Mouse (Mus musculus) limb, embryonic 11.5 days (tissue): Measurements from ENCODE around the gene Gm7030. TPM values are rescaled to one million over a fixed set of nuclear protein-coding genes. Genes with fewer than 3 reads are reported as not detected.
"Not testable (repeated sequence)": the region's sequence is repeated elsewhere in the genome, so short reads cannot be mapped to it uniquely, and the experiment has no call there.

Source experiments
- ATAC-seq: fragments of 200-750 bp; cut with Nextera tagmentation; 2 replicates; pipeline ENCODE4 v1.8.0; 2017; ENCODE audit warnings: low read depth; ENCODE audit not compliant: insufficient number of reproducible peaks, low FRiP score, low TSS enrichment
- DNase-seq: peaks from one replicate; pipeline ENCODE4 v3.0.0-alpha.2; 2015; ENCODE audit warnings: low spot score
- H3K27ac ChIP-seq: fragments of 300-500 bp; sonication (generic); replicated peaks from 2 replicates; pipeline ENCODE4 v1.5.1; 2014; ENCODE audit warnings: low read depth, mild to moderate bottlenecking, low read length
- H3K27me3 ChIP-seq: fragments of 300-500 bp; sonication (generic); 2 replicates; pipeline ENCODE4 v1.6.1; 2014; ENCODE audit warnings: mild to moderate bottlenecking, low read length, mixed read lengths; ENCODE audit not compliant: control insufficient read depth, insufficient read depth
- H3K36me3 ChIP-seq: fragments of 300-500 bp; sonication (generic); 2 replicates; pipeline ENCODE4 v1.6.1; 2014; ENCODE audit warnings: mild to moderate bottlenecking, low read length, moderate library complexity, mixed read lengths; ENCODE audit not compliant: control insufficient read depth, insufficient read depth
- H3K4me1 ChIP-seq: fragments of 300-500 bp; sonication (generic); 2 replicates; pipeline ENCODE4 v1.6.1; 2014; ENCODE audit warnings: low read length, mixed read lengths; ENCODE audit not compliant: control insufficient read depth, insufficient read depth
- H3K4me2 ChIP-seq: fragments of 300-500 bp; sonication (generic); 2 replicates; pipeline ENCODE4 v1.6.1; 2014; ENCODE audit warnings: low read depth, mild to moderate bottlenecking, moderate library complexity; ENCODE audit not compliant: severe bottlenecking
- H3K4me3 ChIP-seq: fragments of 300-500 bp; sonication (generic); 2 replicates; pipeline ENCODE4 v1.5.1; 2014; ENCODE audit warnings: low read depth, low read length
- H3K9ac ChIP-seq: fragments of 300-500 bp; sonication (generic); 2 replicates; pipeline ENCODE4 v1.6.1; 2014; ENCODE audit warnings: mild to moderate bottlenecking, low read length
- H3K9me3 ChIP-seq: fragments of 300-500 bp; sonication (generic); 2 replicates; pipeline ENCODE4 v1.6.1; 2016; ENCODE audit warnings: low read length; ENCODE audit not compliant: control insufficient read depth
- WGBS: fragments of 180-500 bp; shearing (Covaris S2); extraction: QIAGEN DNeasy Blood & Tissue Kit; methylation state at CpG from one replicate; pipeline ENCODE4 v1.1.7; 2014; 5-methylcytosine and 5-hydroxymethylcytosine counted together
- polyA plus RNA-seq: library from polyadenylated mRNA; unstranded; fragments of >200 nt; fragmentation: Nextera tagmentation; extraction: Ambion mirVana; gene quantifications from 2 replicates; pipeline ENCODE4 v1.2.1, GENCODE M21; 2014

Gene Gm7030
- polyA plus RNA-seq, 1 experiment from 2014 or later: not detected

DNA sequence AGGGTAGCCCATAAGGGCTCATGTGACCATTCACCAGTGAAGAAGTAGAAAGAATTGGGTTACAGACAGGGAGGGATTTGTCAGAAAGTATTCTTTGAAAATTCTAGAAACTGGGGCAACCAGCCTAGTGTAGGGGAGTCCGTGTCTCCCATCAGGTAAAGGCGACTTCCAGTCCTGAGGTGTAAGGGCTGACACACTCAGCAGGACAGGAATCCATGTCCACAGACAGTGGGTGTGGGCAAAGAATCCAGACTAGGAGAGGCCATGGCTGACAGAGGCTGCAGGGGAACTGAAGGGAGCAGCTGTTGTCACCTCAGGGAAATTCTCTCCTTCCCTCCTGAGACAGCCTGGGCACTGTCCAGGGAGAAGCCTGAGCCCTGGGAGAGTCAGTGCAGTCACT is 37.7 kb upstream of the Gm7030 start:
- not testable (repeated sequence) for H3K4me2 ChIP-seq, H3K4me3 ChIP-seq, H3K36me3 ChIP-seq, H3K9ac ChIP-seq, H3K9me3 ChIP-seq, H3K27ac ChIP-seq, ATAC-seq, H3K4me1 ChIP-seq, DNase-seq
- 16% methylated on average over 2 of the region's 2 CpGs for WGBS
- H3K27me3 ChIP-seq: peaks cover 55% of the 10 kb centered on the region

DNA sequence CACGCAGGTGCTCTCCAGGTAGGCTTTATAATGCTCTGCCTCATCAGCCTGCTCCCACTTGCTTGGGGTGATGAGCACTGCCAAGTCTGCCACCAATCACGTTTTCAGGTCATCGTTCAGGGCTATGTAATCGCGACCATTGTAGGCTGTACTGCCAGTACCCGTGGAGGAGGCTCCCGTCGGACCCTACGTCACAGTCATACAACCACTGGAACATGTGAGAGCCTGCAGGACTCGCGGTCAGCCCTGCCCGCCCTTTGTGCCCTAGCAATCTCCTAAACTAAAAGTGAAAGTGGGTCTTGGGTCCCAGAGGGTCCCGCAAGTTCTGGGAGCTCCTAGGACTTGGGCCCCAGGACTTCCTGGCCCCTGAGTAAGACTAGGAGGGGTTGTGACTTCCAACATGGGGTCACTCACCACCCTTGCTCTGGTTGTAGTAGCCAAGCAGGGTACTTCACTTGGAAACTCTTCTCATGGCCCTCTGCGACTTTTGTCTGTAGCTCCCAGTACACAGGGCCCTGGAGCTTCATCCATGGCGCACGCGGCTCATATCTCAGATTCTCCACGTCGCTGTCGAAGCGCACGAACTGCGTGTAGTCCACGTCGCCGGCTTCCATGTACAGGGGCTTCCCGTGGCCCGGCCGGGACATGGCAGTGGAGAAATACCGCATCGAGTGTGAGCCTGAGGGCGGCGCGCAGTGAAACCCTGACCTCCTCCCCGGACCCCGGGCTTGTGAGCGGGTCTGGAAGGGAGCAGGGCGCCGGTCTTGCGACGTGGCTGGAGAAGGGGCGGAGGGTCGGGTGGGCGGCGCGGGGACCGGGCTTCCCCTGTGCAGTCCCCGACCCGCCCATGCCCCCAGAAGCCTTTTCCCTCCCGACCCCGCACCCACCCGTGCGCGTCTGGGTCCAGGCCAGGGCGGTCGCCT is 32.2 kb upstream of the Gm7030 start:
- Histone ChIP-seq H3K9me3 (no peaks in the 10 kb centered on the region), H3K4me2 (peak overlapping the region; percentile 31; the same call in 1 of the 2 replicates), H3K9ac (no peak overlapping the region), H3K4me1 (no peaks in the 10 kb centered on the region), H3K27ac (no peak overlapping the region), H3K4me3 (no peak overlapping the region), H3K27me3 (peaks cover 51% of the 10 kb centered on the region), H3K36me3 (no peaks in the 10 kb centered on the region)
- DNase-seq (peak; percentile 41), ATAC-seq (no peak)
- 3% methylated on average over 48 of the region's 56 CpGs for WGBS

DNA sequence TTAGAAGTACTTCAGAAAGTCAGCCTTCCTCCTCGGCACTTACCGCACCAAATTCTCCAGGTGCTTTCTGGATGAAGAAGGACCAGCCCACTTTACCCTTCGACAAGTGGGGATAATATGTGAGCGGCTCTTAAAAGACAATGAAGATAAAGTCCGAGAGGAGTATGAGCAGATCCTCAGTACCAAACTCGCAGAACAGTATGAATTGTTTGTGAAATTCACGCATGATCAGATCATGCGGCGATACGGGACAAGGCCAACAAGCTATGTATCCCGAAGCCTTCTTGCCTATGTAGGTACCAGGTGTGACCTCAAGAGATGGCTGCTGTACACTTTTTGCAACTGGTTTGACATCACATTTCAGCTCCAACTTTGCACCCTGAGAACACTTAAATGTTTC is 29.0 kb upstream of the Gm7030 start:
- WGBS: 14% methylated on average over 11 of the region's 11 CpGs
- H3K4me3 ChIP-seq: not testable (repeated sequence)

DNA sequence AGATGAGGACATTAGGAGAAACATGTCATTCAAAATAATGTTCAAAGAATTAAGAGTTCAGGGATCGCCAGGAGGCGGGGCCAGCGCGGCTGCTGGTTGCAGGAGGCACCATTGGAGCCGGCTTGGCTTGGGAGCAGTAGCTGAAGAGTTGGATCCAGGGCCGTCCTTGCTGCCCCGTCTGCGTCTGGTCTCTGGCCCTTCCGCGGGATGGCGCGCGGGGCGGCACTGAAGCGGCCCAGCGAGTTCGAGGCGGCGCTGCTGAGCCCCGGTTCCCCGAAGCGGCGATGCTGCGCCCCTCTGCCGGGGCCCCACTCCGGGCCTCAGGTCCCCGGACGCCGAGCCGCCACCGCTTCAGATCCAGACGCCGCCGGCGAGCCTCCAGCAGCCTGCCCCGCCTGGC is 28.6 kb upstream of the Gm7030 start:
- under 1% methylated on average over 36 of the region's 36 CpGs for WGBS
- not testable (repeated sequence) for H3K36me3 ChIP-seq, ATAC-seq, H3K27ac ChIP-seq, H3K9ac ChIP-seq, H3K9me3 ChIP-seq, H3K4me1 ChIP-seq
- peaks cover 43% of the 10 kb centered on the region for H3K27me3 ChIP-seq
- DNase-seq: peak; percentile 35
- peak overlapping the region; percentile 20; the same call in 1 of the 2 replicates for H3K4me3 ChIP-seq
- peak overlapping the region; percentile 48 for H3K4me2 ChIP-seq

More for the DNA sequence above, 29.0 kb upstream of the Gm7030 start:
- not testable (repeated sequence) for H3K27ac ChIP-seq, DNase-seq, H3K9ac ChIP-seq, ATAC-seq, H3K9me3 ChIP-seq, H3K4me1 ChIP-seq, H3K4me2 ChIP-seq, H3K36me3 ChIP-seq
- H3K27me3 ChIP-seq: peaks cover 43% of the 10 kb centered on the region

DNA sequence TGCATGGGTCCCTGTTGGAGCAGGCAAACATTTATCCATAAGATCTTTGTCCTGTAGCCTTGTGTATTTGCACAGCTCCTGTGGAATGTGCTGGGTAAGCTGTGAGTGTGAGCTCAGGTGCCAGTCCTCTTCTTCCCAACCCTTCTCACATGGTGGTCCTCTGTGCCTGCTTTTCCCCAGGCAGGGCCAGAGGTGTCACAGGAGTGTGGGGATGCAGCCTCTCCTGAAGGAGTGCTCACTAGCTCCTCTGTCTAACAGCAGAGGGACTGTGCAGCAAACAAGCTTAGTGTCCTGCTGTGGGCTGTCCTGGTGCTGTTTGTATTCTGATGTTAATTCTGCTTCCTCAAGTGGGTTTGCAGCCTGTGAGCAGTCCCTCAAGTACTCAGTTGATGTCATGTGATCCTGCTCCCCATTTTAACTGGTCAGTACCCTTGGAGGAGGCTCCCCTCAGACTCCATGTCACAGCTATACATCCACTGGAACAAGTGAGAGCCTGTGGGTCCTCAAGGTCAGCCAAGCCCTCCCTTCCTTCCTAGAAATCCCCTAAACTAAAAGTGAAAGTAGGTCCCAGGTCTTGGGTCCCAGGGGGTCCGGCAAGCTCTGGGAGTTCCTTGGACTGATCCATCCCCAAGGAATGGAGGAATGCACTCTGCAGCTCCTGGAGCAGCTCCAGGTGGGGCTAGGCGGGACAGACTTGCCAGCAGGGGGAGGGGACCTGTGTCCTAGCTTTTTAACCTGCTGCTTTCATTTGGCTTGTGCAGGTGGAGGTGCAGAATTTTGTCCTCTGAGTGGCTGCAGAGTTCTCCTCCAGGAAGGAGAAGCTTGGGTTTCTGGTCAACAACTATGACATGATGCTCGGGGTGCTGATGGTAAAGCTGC is 25.3 kb upstream of the Gm7030 start:
- no peaks in the 10 kb centered on the region for H3K9me3 ChIP-seq
- no peaks in the 10 kb centered on the region for H3K4me1 ChIP-seq
- no peaks in the 10 kb centered on the region for H3K36me3 ChIP-seq
- H3K27ac ChIP-seq: no peak overlapping the region
- no peak overlapping the region for H3K9ac ChIP-seq
- no peak for DNase-seq
- peaks cover 29% of the 10 kb centered on the region for H3K27me3 ChIP-seq
- WGBS: 26% methylated on average over 3 of the region's 3 CpGs
- ATAC-seq: no peak
- H3K4me3 ChIP-seq: no peak overlapping the region
- no peak overlapping the region; the same call in 1 of the 2 replicates for H3K4me2 ChIP-seq

DNA sequence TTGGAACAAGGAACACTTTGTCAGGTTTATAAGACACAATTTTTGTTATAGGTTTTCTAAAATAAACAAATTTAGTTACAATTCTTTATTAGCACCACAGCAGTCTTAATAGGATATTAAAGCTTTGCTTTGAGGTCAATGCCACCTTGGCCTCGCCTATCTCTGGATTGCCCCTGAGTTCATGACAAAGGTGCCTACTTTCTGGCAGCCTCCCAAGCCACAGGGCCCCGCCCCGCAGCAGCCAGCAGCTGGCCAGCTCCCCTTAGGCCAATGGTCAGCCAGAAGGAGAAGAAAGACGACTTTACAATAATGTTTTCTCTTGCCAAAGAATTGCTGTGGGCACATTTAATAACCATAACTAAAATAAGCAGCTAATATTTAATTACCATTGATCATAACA is 22.0 kb upstream of the Gm7030 start:
- H3K27me3 ChIP-seq: peaks cover 25% of the 10 kb centered on the region
- H3K4me2 ChIP-seq, H3K9ac ChIP-seq, H3K4me1 ChIP-seq, H3K36me3 ChIP-seq, ATAC-seq, DNase-seq, H3K4me3 ChIP-seq, H3K27ac ChIP-seq, H3K9me3 ChIP-seq: not testable (repeated sequence)
- 52% methylated on average over 4 of the region's 4 CpGs for WGBS

DNA sequence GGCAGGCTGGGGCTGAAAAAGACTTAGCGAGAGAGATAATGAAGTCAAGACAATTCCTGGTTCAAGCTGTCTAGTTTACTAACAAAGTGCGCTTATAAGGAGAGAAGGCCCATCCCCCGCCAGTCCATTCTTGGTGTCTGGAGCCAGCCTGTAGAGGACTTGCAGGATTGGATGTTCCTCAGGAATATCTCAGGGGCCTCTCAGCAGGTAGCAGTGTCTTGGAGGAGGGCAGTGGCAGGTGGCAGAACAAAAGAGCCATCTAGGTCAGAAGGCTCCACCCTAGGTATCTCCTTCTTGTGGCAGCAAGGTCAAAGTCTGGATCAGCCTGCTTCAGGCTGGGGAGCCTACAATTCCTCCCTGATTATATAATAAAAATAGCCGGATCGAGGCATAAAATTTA is 19.2 kb upstream of the Gm7030 start:
- H3K27me3 ChIP-seq: peaks cover 33% of the 10 kb centered on the region
- DNase-seq, H3K9me3 ChIP-seq, H3K27ac ChIP-seq, H3K9ac ChIP-seq, ATAC-seq, H3K4me3 ChIP-seq, H3K36me3 ChIP-seq, H3K4me2 ChIP-seq, H3K4me1 ChIP-seq: not testable (repeated sequence)
- WGBS: 75% methylated on average over 5 of the region's 5 CpGs

DNA sequence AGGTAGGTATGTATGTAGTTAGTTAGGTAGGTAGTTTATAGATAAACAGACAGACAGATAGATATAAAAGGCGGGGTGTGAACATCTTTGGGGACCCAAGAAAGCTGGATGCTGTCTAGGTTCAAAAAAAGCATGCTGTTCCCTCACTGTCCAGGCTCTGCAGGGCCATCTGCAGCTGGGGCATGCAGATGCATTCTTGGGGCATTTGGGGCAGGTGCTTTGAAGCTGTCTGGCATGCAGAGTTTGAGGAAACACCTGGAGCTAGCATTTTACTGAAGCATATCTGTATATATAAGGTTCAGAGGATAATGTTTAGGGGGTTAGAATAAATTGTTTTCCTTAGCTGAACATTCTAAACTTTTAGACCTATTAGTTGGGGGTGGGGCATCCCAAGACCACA is 17.7 kb upstream of the Gm7030 start:
- H3K4me3 ChIP-seq, H3K27ac ChIP-seq, DNase-seq, H3K9me3 ChIP-seq, ATAC-seq, H3K36me3 ChIP-seq, H3K4me2 ChIP-seq, H3K4me1 ChIP-seq, H3K9ac ChIP-seq: not testable (repeated sequence)
- H3K27me3 ChIP-seq: peaks cover 32% of the 10 kb centered on the region
- WGBS: 81% methylated on average over 1 of the region's 1 CpGs
